Mouse (Mus musculus) heart, embryonic 10.5 days (tissue): ENCODE measurements around the gene Dguok. TPM values are rescaled to one million over a fixed set of nuclear protein-coding genes. Genes with fewer than 3 reads are reported as not detected.

Experiments
- DNase-seq: peaks from one replicate; pipeline ENCODE4 v3.0.0-alpha.2; 2017; ENCODE audit warnings: low spot score
- H3K27ac ChIP-seq: fragments of 300-500 bp; sonication (generic); 2 replicates; pipeline ENCODE4 v1.5.1; 2016; ENCODE audit warnings: mild to moderate bottlenecking
- H3K27me3 ChIP-seq: fragments of 300-500 bp; sonication (generic); 2 replicates; pipeline ENCODE4 v1.6.1; 2016; ENCODE audit warnings: mild to moderate bottlenecking; ENCODE audit not compliant: poor library complexity, insufficient read depth, severe bottlenecking
- H3K36me3 ChIP-seq: fragments of 300-500 bp; sonication (generic); 2 replicates; pipeline ENCODE4 v1.6.1; 2016; ENCODE audit warnings: mild to moderate bottlenecking, moderate library complexity
- H3K4me1 ChIP-seq: fragments of 300-500 bp; sonication (generic); 2 replicates; pipeline ENCODE4 v1.6.1; 2016; ENCODE audit warnings: mild to moderate bottlenecking
- H3K4me3 ChIP-seq: fragments of 300-500 bp; sonication (generic); 2 replicates; pipeline ENCODE4 v1.5.1; 2016; ENCODE audit warnings: mild to moderate bottlenecking, moderate library complexity
- H3K9me3 ChIP-seq: fragments of 300-500 bp; sonication (generic); 2 replicates; pipeline ENCODE4 v1.6.1; 2016; ENCODE audit warnings: mild to moderate bottlenecking, moderate library complexity
- WGBS: fragments of 180-500 bp; shearing (Covaris S2); methylation state at CpG from one replicate; pipeline ENCODE4 v1.1.7; 2016; 5-methylcytosine and 5-hydroxymethylcytosine counted together
- polyA plus RNA-seq: library from polyadenylated mRNA; unstranded; fragments of >200 nt; fragmentation: Nextera tagmentation; extraction: Ambion mirVana; gene quantifications from 2 replicates; pipeline ENCODE4 v1.2.1, GENCODE M21; 2016

The Dguok gene
- polyA plus RNA-seq, 1 experiment from 2014 or later = 59.1 TPM

DNA sequence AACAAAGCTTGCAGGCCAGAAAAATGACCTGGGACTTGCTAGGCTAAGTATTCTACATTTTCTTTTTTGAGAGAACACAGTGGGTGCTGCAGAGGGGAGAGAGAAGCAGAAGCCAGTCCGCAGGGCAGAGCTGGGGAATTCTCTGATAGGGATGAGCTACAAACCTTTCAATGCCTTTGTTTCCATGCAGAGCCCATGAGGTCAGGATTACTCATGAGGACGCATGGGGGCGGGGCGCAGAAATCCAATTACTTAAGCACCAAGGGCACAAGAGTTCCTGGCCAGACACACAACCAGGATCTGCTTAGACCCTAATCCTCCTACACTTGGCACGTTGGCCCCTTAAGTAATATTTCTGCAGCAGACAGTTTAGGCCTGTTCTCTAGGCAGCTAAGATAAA is 71.6 kb downstream of the Dguok start:
- Histone ChIP-seq H3K4me1 (peaks cover 52% of the 10 kb centered on the region), H3K27me3 (no peaks in the 10 kb centered on the region), H3K4me3 (no peak overlapping the region), H3K36me3 (peaks cover 37% of the 10 kb centered on the region), H3K27ac (no peak overlapping the region), H3K9me3 (no peaks in the 10 kb centered on the region)
- 54% methylated on average over 5 of the region's 5 CpGs for WGBS
- DNase-seq = no peak

DNA sequence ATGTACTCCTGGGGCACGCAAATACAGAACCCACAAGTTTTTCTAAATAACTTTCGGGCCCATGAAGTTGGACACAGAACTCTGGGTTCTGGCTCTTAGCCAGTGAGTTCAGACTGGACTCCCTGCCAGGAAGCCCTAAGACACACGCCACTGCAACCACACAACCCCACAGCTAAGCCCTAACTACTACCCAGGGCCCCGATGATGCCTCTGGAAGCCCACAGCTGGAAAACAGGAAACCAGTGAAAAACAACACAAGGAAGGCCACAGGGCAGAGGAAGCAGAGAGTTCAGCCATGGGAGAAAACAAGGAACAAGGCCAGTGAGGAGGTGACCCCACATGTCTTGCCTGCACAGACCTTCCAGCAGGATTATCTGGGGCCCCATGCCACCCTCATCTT is 73.2 kb downstream of the Dguok start:
- 78% methylated on average over 4 of the region's 4 CpGs for WGBS
- Histone ChIP-seq H3K4me3 (no peak overlapping the region), H3K27ac (peak overlapping the region; percentile 29; the same call in 1 of the 2 replicates), H3K4me1 (peaks cover 44% of the 10 kb centered on the region), H3K27me3 (no peaks in the 10 kb centered on the region), H3K36me3 (peaks cover 36% of the 10 kb centered on the region), H3K9me3 (no peaks in the 10 kb centered on the region)
- DNase-seq = no peak

DNA sequence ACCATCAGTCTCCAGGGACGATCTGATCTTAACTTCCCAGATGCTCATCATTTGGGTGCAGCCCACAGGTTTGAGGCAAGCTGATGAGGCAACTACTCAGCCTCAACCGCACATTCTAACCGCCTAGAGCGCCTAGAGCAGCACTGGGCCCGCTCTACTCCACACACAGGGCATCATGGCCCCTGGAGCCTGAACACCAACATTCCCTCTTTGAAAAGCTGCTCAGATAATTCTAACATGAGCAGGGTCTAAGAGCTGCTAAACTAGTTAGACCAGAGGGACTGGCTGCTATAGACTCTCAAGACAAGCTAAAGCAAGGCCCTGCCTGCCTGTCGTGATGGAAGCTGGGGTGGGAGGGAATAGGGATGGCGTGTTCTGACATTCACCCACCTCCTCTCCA is 73.8 kb downstream of the Dguok start:
- H3K9me3 ChIP-seq = no peaks in the 10 kb centered on the region
- no peak overlapping the region for H3K4me3 ChIP-seq
- H3K27me3 ChIP-seq = no peaks in the 10 kb centered on the region
- no peak overlapping the region for H3K27ac ChIP-seq
- H3K36me3 ChIP-seq = peaks cover 33% of the 10 kb centered on the region
- H3K4me1 ChIP-seq = peaks cover 44% of the 10 kb centered on the region
- no peak for DNase-seq
- WGBS = 86% methylated on average over 7 of the region's 7 CpGs

Other genes starting within 250 kb of the Dguok start
- gene Mthfd2, start 181.1 kb downstream of the Dguok start, polyA plus RNA-seq = 50.6 and 58.7 TPM in 2 replicates
- gene Mob1a, start 181.0 kb downstream of the Dguok start, polyA plus RNA-seq = 42.8 and 50.7 TPM in 2 replicates
- 238 and 283 TPM in 2 replicates for gene Bola3, start 157.8 kb downstream of the Dguok start, polyA plus RNA-seq
- gene Tet3, start 47.9 kb downstream of the Dguok start, polyA plus RNA-seq = 29.8 and 31.3 TPM in 2 replicates
- 1.7 and 7.0 TPM in 2 replicates for gene Actg2, start 29.3 kb upstream of the Dguok start, polyA plus RNA-seq
- gene Stambp, start 65.8 kb upstream of the Dguok start, polyA plus RNA-seq = 23.3 and 23.5 TPM in 2 replicates
- gene Clec4f, start 149.2 kb upstream of the Dguok start, polyA plus RNA-seq = not detected in 2 replicates
- not detected in 2 replicates for gene Cd207, start 170.9 kb upstream of the Dguok start, polyA plus RNA-seq
- gene Vax2, start 204.3 kb upstream of the Dguok start, polyA plus RNA-seq = not detected in 2 replicates
- gene Atp6v1b1, start 236.0 kb upstream of the Dguok start, polyA plus RNA-seq = not detected in 2 replicates